Mouse (Mus musculus): ENCODE results near the gene Mettl2. TPM values are rescaled to one million over a fixed set of nuclear protein-coding genes. Genes with fewer than 3 reads are reported as not detected.
A peak's percentile ranks its signal among the peaks of the same experiment; 100 is the strongest.
"Not testable (repeated sequence)": the region's sequence is repeated elsewhere in the genome, so short reads cannot be mapped to it uniquely, and the experiment has no call there.

Gene Mettl2
- polyA plus RNA-seq (2015; fragmentation: Nextera tagmentation; extraction: Ambion mirVana), result 31.9 and 32.7 TPM in 2 replicates

DNA sequence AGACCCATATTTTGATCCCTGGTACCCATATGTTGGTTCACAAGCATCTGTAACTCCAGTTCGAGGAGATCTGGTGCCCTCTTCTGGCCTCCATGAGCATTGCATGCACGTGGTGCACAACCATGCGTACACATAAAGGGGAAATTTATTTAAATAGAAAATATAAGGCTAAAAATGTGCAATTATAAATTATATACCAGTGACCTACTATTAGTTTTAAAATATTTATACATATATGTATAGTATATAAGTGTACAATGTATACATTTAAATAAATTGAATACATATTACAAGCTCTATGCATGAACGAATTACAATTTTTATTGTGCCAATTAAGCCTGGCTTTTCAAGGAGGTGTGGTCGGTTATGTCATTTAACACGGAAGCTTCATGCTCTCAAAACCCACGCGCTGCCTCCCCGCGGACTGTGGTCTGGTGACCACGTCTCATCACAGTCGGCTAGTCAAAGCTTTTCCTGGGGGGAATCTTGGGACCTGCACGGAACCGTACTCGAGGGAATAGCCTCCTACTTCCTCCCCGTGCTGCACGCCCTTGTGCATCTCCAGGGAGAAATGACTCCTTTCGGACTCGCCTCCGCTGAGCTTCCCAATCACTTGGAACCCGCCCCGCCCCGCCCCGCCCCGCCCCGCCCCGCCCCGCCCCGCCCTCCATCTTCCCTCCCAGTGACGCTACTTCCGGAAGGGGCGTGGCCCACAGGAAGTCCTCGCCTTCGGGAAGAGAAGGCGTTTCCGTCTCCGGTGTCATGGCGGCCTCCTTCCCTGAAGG, at the start of gene Mettl2:
Gene Mettl2, plus strand, starts transcription at position 691 of the 785 bp plus-strand sequence.
- Histone ChIP-seq H3K27ac (no peak within 1 kb of the TSS), H3K36me3 (ENCODE audit: poor library complexity, severe bottlenecking) (peaks cover 16% of the 10 kb centered on the region; the same call in 1 of the 2 replicates), H3K9ac (peak within 1 kb of the TSS; percentile 74), H3K27me3 (no peaks in the 10 kb centered on the region), H3K4me3 (peak within 1 kb of the TSS; percentile 96), H3K9me3 (replicated peaks) (no peaks in the 10 kb centered on the region), H3K4me2 (peak within 1 kb of the TSS; percentile 91), H3K4me1 (peaks cover 12% of the 10 kb centered on the region)
- peak; percentile 93 for ATAC-seq
- WGBS, result 2% methylated on average over 28 of the region's 38 CpGs

DNA sequence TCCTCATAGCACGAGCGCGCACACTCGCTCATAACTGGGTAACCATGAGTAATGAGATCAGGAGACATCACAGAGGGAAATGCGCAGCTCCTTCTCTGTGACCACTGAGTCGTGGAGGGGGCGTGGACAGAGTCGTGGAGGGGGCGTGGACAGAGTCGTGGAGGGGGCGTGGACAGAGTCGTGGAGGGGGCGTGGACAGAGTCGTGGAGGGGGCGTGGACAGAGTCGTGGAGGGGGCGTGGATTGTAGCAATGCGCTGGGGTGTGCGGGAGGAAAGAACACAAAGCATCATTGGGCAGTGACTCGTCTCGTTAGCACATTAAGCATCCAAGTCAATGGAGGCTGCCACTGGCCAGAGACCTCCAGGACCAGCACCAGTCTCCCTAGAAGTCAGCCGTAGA, 13.8 kb upstream of the Mettl2 start:
- H3K27ac ChIP-seq; H3K27me3 ChIP-seq; H3K9ac ChIP-seq; H3K4me2 ChIP-seq; H3K4me1 ChIP-seq; H3K9me3 ChIP-seq (replicated peaks); H3K36me3 ChIP-seq (ENCODE audit: poor library complexity, severe bottlenecking); ATAC-seq; H3K4me3 ChIP-seq: not testable (repeated sequence)
- 80% methylated on average over 21 of the region's 22 CpGs for WGBS

DNA sequence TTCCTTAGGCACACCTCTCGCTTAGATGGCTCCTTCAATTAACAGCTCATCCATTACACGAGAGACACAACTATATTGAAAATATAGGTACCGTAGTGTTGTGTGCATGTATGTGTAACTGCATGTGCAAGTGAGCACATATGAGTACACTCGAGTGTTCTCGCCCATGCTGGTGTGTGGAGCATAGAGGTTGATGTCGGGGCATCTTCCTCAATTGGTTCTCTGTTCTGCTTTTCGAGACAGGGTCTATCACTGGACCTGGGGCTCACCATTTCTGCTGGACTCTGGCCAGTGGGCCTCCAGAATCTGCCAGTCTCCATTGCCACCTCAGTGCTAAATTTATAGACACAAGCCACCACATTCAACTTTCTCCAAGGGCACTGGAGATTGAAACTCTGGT, 8.4 kb upstream of the Mettl2 start:
- Histone ChIP-seq H3K9me3 (replicated peaks) (no peaks in the 10 kb centered on the region), H3K4me3 (no peak overlapping the region), H3K9ac (no peak overlapping the region), H3K4me2 (no peak overlapping the region), H3K36me3 (ENCODE audit: poor library complexity, severe bottlenecking) (no peaks in the 10 kb centered on the region), H3K27me3 (no peaks in the 10 kb centered on the region), H3K27ac (no peak overlapping the region), H3K4me1 (no peaks in the 10 kb centered on the region)
- 84% methylated on average over 7 of the region's 7 CpGs for WGBS
- ATAC-seq, result no peak

DNA sequence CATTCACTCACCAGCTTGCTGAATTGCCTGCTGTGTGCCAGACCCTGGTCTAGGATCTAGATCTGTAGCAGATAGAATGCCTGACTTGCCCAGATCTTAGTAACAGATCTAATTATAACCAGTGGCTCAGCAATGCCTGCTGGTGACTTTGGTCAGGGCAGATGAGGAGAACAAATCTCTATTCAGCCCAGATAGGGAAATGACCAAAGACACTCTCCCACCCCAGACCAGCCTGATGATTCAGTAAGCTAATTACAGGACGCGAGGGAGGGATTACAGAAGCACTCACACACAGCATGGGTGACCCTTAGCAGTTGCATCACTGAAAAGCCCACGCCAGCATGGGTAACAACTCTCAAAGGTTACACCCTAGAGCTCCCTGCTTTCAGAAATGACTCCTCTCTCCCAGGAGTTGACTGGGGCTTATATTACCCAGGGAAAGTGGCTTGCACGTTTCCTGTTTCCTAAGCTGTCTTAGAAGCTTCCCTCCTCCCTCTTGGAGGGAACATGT, 5.6 kb upstream of the Mettl2 start:
- 17% methylated on average over 4 of the region's 4 CpGs for whole genome bisulfite sequencing
- no peaks in the 10 kb centered on the region for H3K9me3 ChIP-seq (replicated peaks)
- no peak overlapping the region for H3K4me2 ChIP-seq
- no peak overlapping the region for H3K4me3 ChIP-seq
- H3K4me1 ChIP-seq, result no peaks in the 10 kb centered on the region
- H3K9ac ChIP-seq, result no peak overlapping the region
- ATAC-seq, result no peak
- no peaks in the 10 kb centered on the region for H3K36me3 ChIP-seq (ENCODE audit: poor library complexity, severe bottlenecking)
- no peaks in the 10 kb centered on the region for H3K27me3 ChIP-seq
- H3K27ac ChIP-seq, result no peak overlapping the region

DNA sequence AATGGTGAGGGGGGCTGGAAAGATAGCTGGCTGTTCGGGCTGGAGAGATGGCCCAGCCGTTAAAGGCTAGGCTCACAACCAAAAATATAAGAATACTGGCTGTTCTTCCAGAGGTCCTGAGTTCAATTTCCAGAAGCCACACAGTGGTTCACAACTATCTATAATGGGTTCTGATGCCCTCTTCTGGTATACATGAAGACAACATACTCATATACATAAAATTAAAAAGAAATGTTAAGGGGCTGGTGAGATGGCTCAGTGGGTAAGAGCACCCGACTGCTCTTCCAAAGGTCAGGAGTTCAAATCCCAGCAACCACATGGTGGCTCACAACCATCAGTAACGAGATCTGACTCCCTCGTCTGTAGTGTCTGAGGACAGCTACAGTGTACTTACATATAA, 4.4 kb upstream of the Mettl2 start:
- H3K4me3 ChIP-seq; H3K4me1 ChIP-seq; H3K4me2 ChIP-seq; H3K27ac ChIP-seq; ATAC-seq; H3K9me3 ChIP-seq (replicated peaks); H3K36me3 ChIP-seq (ENCODE audit: poor library complexity, severe bottlenecking); H3K27me3 ChIP-seq; H3K9ac ChIP-seq: not testable (repeated sequence)
- 77% methylated on average over 5 of the region's 5 CpGs for WGBS

DNA sequence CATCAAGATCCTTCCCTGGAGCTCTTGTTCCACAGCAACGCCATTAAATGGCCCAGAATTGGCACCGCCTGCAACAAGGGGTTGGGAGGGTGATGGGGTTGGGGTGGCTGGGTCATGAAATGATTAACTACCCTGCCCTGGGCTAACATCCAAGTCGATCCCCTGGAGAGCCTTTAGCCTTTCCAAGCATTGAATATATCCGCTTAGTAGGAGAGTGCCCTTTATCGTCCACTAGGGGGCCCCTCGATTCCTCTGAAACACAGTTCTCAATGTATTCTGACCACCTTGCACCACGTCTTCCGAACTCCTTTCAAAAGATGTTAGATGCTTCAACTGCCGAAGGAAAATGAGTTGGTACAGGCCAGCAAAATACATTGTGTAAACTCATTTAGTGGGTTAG, 2.2 kb upstream of the Mettl2 start:
- H3K9ac ChIP-seq, result no peak overlapping the region
- ATAC-seq, result no peak
- no peak overlapping the region for H3K27ac ChIP-seq
- H3K9me3 ChIP-seq (replicated peaks), result no peaks in the 10 kb centered on the region
- no peak overlapping the region for H3K4me2 ChIP-seq
- 0 out of 2 replicates have a peak, but pooled peaks cover 4% of the 10 kb centered on the region for H3K36me3 ChIP-seq (ENCODE audit: poor library complexity, severe bottlenecking)
- 5% methylated on average over 9 of the region's 9 CpGs for WGBS
- H3K4me3 ChIP-seq, result no peak overlapping the region
- peaks cover 12% of the 10 kb centered on the region for H3K4me1 ChIP-seq
- no peaks in the 10 kb centered on the region for H3K27me3 ChIP-seq

DNA sequence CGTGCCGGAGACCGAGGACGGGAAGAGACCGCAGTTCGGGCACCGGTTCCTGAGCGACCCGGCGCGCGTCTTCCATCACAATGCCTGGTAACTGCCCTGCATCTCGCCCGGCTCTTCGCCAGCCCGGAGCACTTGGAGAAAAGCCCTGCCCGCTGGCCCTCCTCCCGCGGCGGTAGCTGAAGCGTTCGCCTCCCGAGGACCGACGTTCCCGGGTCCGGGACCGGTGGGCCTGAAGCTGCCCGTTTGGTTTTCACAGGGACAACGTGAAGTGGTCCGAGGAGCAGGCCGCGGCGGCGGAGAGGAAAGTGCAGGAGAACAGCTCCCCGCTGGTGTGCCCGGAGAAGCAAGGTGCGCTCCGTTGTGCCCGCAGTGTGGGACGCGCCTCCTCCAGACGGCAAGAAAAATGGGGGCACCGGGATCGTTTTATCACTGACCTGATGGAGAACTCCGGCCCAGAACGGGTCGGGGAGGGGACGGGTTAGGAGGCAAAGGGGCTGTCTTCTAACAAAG, 350 bp downstream of the Mettl2 start:
- under 1% methylated on average over 49 of the region's 49 CpGs for WGBS
- Histone ChIP-seq H3K27me3 (no peaks in the 10 kb centered on the region), H3K4me2 (peak overlapping the region; percentile 91), H3K4me3 (peak overlapping the region; percentile 96), H3K9ac (peak overlapping the region; percentile 74), H3K36me3 (ENCODE audit: poor library complexity, severe bottlenecking) (peaks cover 22% of the 10 kb centered on the region), H3K27ac (no peak overlapping the region), H3K9me3 (replicated peaks) (no peaks in the 10 kb centered on the region), H3K4me1 (peaks cover 12% of the 10 kb centered on the region)
- ATAC-seq, result peak; percentile 36

DNA sequence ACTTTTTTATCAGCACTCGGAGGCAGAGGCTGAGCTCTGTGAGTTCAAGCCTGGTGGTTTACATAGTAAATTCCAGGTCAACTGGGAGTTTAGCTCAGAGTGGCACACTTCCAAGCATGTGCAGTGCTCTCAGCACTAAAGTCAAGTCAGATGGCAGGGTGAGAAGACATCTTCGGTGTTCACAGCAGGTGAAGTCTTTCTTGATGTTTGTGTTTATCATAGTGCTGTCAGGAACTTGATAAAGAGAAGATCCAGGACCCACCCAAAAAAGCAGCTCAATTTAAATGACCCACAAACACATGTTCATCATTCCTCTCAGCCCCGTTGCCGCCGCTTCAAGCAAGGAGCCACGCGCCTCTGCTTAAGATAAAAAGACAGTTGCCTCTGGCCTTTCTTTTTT, 9.5 kb downstream of the Mettl2 start:
- H3K9me3 ChIP-seq (replicated peaks), result no peaks in the 10 kb centered on the region
- 98% methylated on average over 7 of the region's 7 CpGs for WGBS

DNA sequence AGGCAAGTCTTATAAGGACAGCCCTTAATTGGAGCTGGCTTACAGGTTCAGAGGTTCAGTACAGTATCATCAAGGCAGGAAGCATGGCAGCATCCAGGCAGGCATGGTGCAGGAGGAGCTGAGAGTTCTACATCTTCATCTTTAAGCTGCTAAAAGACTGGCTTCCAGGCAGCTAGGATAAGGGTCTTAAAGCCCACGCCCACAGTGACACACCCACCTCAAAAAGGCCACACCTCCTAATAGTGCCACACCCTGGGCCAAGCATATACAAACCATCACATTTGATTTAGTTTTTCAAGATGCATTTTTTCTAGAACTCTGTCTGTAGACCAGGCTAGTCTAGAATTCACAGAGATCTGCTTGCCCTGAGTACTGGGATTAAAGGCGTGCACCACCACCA, 11.0 kb downstream of the Mettl2 start:
- H3K9ac ChIP-seq; H3K4me3 ChIP-seq; H3K27ac ChIP-seq; ATAC-seq; H3K4me1 ChIP-seq; H3K4me2 ChIP-seq; H3K9me3 ChIP-seq (replicated peaks); H3K27me3 ChIP-seq: not testable (repeated sequence)
- H3K36me3 ChIP-seq (ENCODE audit: poor library complexity, severe bottlenecking), result peaks cover 95% of the 10 kb centered on the region
- 96% methylated on average over 2 of the region's 2 CpGs for WGBS

More for the DNA sequence above, 9.5 kb downstream of the Mettl2 start:
- H3K4me3 ChIP-seq, result no peak overlapping the region
- no peak overlapping the region for H3K4me2 ChIP-seq
- no peak overlapping the region for H3K27ac ChIP-seq
- H3K9ac ChIP-seq, result no peak overlapping the region
- no peaks in the 10 kb centered on the region for H3K4me1 ChIP-seq
- ATAC-seq, result no peak
- H3K27me3 ChIP-seq, result no peaks in the 10 kb centered on the region
- peaks cover 99% of the 10 kb centered on the region for H3K36me3 ChIP-seq (ENCODE audit: poor library complexity, severe bottlenecking)

DNA sequence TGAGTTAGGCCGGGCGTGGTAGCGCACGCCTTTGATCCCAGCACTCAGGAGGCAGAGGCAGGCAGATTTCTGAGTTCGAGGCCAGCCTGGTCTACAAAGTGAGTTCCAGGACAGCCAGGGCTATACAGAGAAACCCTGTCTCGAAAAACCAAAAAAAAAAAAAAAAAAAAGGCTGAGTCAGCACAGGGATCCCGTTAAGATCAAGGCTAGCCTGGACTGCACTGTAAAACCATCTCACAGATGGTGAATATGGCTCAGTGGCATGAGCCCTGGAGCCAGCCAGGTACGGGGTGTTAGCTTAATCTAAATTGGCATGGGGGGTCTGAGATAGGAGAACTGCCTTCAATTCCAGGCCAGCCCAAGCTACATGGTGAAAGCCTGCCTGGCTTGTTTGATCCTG, 14.3 kb downstream of the Mettl2 start:
- H3K27me3 ChIP-seq; H3K9ac ChIP-seq; H3K27ac ChIP-seq; H3K4me1 ChIP-seq; H3K4me2 ChIP-seq; H3K4me3 ChIP-seq; ATAC-seq; H3K9me3 ChIP-seq (replicated peaks): not testable (repeated sequence)
- H3K36me3 ChIP-seq (ENCODE audit: poor library complexity, severe bottlenecking), result peaks cover 63% of the 10 kb centered on the region
- WGBS, result 96% methylated on average over 8 of the region's 8 CpGs

DNA sequence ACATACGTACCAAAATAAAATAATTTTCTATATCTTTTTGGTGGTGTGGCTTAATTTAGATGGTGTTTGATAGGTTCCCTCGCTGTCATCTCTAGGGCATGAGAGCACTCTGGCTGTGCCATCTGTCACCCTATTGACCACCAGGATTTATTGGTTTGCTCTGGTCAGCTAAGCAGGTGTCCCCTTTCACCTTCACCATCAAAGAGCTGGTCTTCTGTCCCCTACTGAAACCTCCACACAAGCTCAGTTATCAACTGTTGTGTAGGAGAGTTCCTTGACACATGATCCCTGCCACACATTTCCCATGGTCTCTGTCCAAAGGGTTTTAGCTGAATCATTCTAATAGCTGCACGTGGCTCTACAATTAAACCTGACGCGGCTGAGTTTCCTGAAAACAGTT, 14.9 kb downstream of the Mettl2 start:
- 97% methylated on average over 5 of the region's 5 CpGs for WGBS
- ATAC-seq, result no peak
- H3K36me3 ChIP-seq (ENCODE audit: poor library complexity, severe bottlenecking), result peaks cover 57% of the 10 kb centered on the region
- no peak overlapping the region for H3K4me2 ChIP-seq
- no peaks in the 10 kb centered on the region for H3K9me3 ChIP-seq (replicated peaks)
- H3K4me1 ChIP-seq, result no peaks in the 10 kb centered on the region
- H3K9ac ChIP-seq, result no peak overlapping the region
- no peaks in the 10 kb centered on the region for H3K27me3 ChIP-seq
- H3K27ac ChIP-seq, result no peak overlapping the region
- no peak overlapping the region for H3K4me3 ChIP-seq

DNA sequence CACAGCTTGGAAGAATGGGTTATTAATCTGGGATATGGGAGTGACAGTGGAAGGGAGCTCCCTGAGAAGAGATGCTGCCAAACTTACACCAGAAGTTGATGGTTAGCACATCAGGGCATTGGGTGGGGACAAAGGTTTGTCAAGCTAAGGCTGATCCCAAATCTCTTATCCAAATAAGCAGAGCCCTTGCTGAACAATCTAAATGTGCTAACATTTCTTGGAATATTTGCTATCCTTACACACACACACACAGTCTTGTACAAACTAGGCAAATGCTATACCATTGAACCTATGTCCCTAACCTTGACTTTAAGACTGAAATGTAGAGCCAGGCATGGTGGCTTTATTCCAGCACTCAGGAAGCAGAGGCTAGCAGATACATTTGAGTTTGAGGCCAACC, 17.3 kb downstream of the Mettl2 start:
- Histone ChIP-seq H3K4me3 (no peak overlapping the region), H3K4me2 (no peak overlapping the region), H3K4me1 (no peaks in the 10 kb centered on the region), H3K36me3 (ENCODE audit: poor library complexity, severe bottlenecking) (peaks cover 32% of the 10 kb centered on the region), H3K27me3 (no peaks in the 10 kb centered on the region), H3K9ac (no peak overlapping the region), H3K9me3 (replicated peaks) (no peaks in the 10 kb centered on the region), H3K27ac (no peak overlapping the region)
- no peak for ATAC-seq

Measured in forebrain, embryonic 13.5 days (tissue).